Mouse (Mus musculus) olfactory bulb, adult 2 months (tissue): ENCODE results near the gene Dis3l. TPM values are rescaled to one million over a fixed set of nuclear protein-coding genes. Genes with fewer than 3 reads are reported as not detected.
"Not testable (repeated sequence)": the region's sequence is repeated elsewhere in the genome, so short reads cannot be mapped to it uniquely, and the experiment has no call there.

Experiments used
- H3K27ac ChIP-seq: fragments of 200-500 bp; 2 replicates; pipeline ENCODE4 v1.5.1; 2012; ENCODE audit warnings: low read depth, low read length; ENCODE audit not compliant: insufficient read depth
- H3K4me1 ChIP-seq: fragments of 200-500 bp; 2 replicates; pipeline ENCODE4 v1.6.1; 2012; ENCODE audit warnings: low read length; ENCODE audit not compliant: control insufficient read depth, insufficient read depth
- H3K4me3 ChIP-seq: fragments of 200-500 bp; 2 replicates; pipeline ENCODE4 v1.5.1; 2012; ENCODE audit warnings: mild to moderate bottlenecking, low read depth, low read length, moderate library complexity; ENCODE audit not compliant: insufficient read depth
- CTCF ChIP-seq: fragments of 200-500 bp; IDR thresholded peaks from 2 replicates; pipeline ENCODE4 v1.5.1; 2012; ENCODE audit warnings: low read depth, mild to moderate bottlenecking, low read length, moderate library complexity; ENCODE audit not compliant: insufficient read depth
- POLR2A ChIP-seq: fragments of 200-500 bp; IDR thresholded peaks from 2 replicates; pipeline ENCODE4 v1.6.1; 2012; ENCODE audit warnings: mild to moderate bottlenecking, low read depth, low read length, moderate library complexity; ENCODE audit not compliant: insufficient read depth
- WGBS: fragments of 180-500 bp; shearing (Covaris S2); methylation state at CpG from one replicate; pipeline ENCODE4 v1.1.7; 2018; 5-methylcytosine and 5-hydroxymethylcytosine counted together
- polyA plus RNA-seq: library from polyadenylated mRNA; stranded (reverse); fragments of >200 nt; gene quantifications from 2 replicates; pipeline ENCODE4 v1.2.4, GENCODE M21; 2012; ENCODE audit warnings: low replicate concordance; ENCODE audit not compliant: missing spikeins, insufficient read depth, insufficient read length

Gene Dis3l
- polyA plus RNA-seq, 1 experiment, result not detected

GRCm38 (mm10) chr9:64271249-64271648 lies 69.8 kb downstream of the Dis3l start:
- no peaks in the 10 kb centered on the region for H3K4me1 ChIP-seq
- 73% methylated on average over 3 of the region's 3 CpGs for WGBS
- TF ChIP-seq POLR2A, result no peak
- no peak for TF ChIP-seq CTCF
- no peak overlapping the region for H3K27ac ChIP-seq
- no peak overlapping the region for H3K4me3 ChIP-seq

GRCm38 (mm10) chr9:64268836-64269235 lies 72.3 kb downstream of the Dis3l start:
- H3K4me3 ChIP-seq, H3K4me1 ChIP-seq, H3K27ac ChIP-seq: not testable (repeated sequence)
- WGBS, result 93% methylated on average over 8 of the region's 8 CpGs

- Histone ChIP-seq H3K27ac (no peak overlapping the region), H3K4me1 (no peaks in the 10 kb centered on the region), H3K4me3 (no peak overlapping the region)
- 85% methylated on average over 10 of the region's 10 CpGs for WGBS
- no peak for TF ChIP-seq CTCF
- TF ChIP-seq POLR2A, result no peak
Measured at GRCm38 (mm10) chr9:64268196-64268595, 72.9 kb downstream of the Dis3l start.

- 82% methylated on average over 1 of the region's 1 CpGs for WGBS
- Histone ChIP-seq H3K27ac (no peak overlapping the region), H3K4me3 (no peak overlapping the region), H3K4me1 (no peaks in the 10 kb centered on the region)
- TF ChIP-seq CTCF, result no peak
- no peak for TF ChIP-seq POLR2A
Measured at GRCm38 (mm10) chr9:64267231-64267630, 73.9 kb downstream of the Dis3l start.

GRCm38 (mm10) chr9:64264813-64265212 lies 76.3 kb downstream of the Dis3l start:
- Histone ChIP-seq H3K4me1 (no peaks in the 10 kb centered on the region), H3K27ac (no peak overlapping the region), H3K4me3 (no peak overlapping the region)
- TF ChIP-seq CTCF, result no peak
- no peak for TF ChIP-seq POLR2A
- 59% methylated on average over 1 of the region's 1 CpGs for WGBS

- no peak overlapping the region for H3K27ac ChIP-seq
- no peaks in the 10 kb centered on the region for H3K4me1 ChIP-seq
- no peak overlapping the region for H3K4me3 ChIP-seq
- WGBS, result 73% methylated on average over 4 of the region's 4 CpGs
- no peak for TF ChIP-seq POLR2A
- TF ChIP-seq CTCF, result no peak
Measured at GRCm38 (mm10) chr9:64261023-64261422, 80.1 kb downstream of the Dis3l start.

GRCm38 (mm10) chr9:64259906-64260305 lies 81.2 kb downstream of the Dis3l start:
- Histone ChIP-seq H3K4me3 (no peak overlapping the region), H3K4me1 (no peaks in the 10 kb centered on the region), H3K27ac (no peak overlapping the region)
- no peak for TF ChIP-seq POLR2A
- TF ChIP-seq CTCF, result no peak
- WGBS, result 93% methylated on average over 5 of the region's 5 CpGs

Other genes with a start within 250 kb of the Dis3l start
- not detected in 2 replicates for gene Lctl, start 224.1 kb downstream of the Dis3l start, polyA plus RNA-seq
- not detected in 2 replicates for gene Zwilch, start 168.2 kb downstream of the Dis3l start, polyA plus RNA-seq
- 468 TPM in 1 of 2 replicates, not detected in the other for gene Rpl4, start 167.9 kb downstream of the Dis3l start, polyA plus RNA-seq
- not detected in 2 replicates for gene Snapc5, start 162.0 kb downstream of the Dis3l start, polyA plus RNA-seq
- not detected in 2 replicates for gene Uchl4, start 106.1 kb downstream of the Dis3l start, polyA plus RNA-seq
- 126 and 566 TPM in 2 replicates for gene Map2k1, start 87.7 kb downstream of the Dis3l start, polyA plus RNA-seq
- gene Tipin, start 59.7 kb downstream of the Dis3l start, polyA plus RNA-seq, result not detected in 2 replicates
- not detected in 2 replicates for gene Megf11, start 44.3 kb upstream of the Dis3l start, polyA plus RNA-seq